Mouse (Mus musculus) cerebellum, adult 11-12 months (tissue): ENCODE data around the gene Ap1s3.
A peak's percentile ranks its signal among the peaks of the same experiment; 100 is the strongest.

Experiments used
- DNase-seq: peaks from one replicate; pipeline ENCODE4 v3.0.0; 2022

The Ap1s3 gene

DNA sequence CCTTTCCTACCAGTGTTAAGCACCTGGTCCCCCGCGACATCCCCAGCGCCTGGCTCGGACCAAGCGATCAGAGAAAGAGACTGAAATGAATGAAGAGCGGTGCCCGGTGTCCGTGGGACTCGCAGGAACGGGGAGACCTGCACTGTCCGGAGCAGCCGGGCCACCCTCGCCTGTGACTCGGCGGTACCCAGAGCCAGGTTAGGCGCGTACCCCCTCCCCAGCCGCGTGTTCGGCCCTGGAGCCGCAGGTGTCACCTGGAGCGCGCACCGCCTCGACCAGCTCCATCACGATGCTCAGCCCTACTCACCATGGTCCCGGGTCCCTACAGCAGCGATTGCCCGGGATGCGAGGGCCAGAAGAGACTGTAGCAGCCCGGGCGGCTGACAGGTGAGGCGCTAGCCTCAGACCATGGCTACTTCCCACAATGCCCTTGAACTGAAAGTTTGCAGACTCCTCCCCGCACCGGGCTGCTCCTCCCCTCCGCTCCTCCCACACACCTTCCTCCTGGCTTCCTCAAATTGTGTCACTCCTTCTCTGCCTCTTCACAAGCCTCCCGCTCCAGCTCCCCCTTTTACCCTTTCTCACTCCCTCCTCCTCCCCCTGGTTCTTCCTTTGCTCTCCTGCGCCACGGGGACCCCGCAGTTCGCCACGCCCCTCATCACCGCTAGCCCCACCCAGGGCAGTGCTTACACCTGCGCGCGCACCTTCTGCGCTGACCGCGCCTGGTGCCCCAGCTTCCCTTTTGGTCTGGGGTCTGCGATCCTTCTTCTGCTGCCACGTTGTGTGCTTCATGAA, at the start of gene Ap1s3:
Gene Ap1s3 (minus strand): TSS at position 430 of the 795 bp plus-strand sequence.
- peak; percentile 62 for DNase-seq

- no peak for DNase-seq
Observed at GRCm38 (mm10) chr1:79714152-79714923, 42.6 kb upstream of the Ap1s3 start.

- DNase-seq, result no peak
Observed at GRCm38 (mm10) chr1:79713081-79713480, 41.3 kb upstream of the Ap1s3 start.

DNA sequence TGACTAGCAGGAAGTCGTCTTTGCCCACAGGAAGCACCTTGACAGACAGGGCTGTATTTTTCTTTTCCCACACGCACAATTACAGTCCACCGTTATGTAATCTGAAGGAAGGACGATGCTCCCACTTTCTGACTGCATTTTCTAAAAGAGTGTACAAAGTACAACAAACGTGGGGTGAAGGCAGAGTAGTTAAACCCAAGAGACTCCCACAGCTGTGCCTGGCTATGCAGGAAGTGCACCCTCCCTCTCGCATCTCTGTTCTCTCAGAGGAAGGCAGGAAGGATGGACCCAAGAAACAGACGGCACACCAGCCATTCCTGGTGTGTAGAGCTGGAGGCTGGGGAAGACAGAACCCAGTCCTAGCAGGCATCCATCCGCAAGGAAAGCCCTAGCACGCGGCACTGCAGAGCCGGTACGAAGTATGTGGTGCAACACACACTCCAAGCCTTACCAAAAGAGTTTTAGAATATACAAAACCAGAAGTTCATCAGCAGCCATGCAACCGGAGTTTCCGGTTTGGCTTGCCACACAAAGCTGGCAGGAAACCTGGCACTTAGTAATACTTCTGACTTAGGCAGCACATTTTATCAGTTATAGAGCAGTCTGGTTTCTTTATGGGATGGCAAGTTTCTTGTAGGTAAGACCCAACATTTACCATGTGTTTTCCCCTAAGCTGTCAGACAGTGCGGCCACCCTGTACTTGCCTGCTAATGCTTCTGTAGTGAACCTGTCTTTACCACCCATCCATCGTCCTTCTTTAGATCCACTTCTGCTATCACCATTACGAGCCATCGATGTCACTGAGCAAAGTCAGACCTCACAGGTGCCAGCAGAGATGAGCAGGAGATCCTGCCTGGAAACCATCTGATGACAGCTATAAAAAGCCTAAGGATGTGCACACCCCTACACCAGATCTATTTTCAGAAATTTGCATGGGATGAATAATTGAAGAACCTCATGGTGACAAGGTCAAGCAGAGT, 39.7 kb upstream of the Ap1s3 start:
- DNase-seq, result no peak

DNA sequence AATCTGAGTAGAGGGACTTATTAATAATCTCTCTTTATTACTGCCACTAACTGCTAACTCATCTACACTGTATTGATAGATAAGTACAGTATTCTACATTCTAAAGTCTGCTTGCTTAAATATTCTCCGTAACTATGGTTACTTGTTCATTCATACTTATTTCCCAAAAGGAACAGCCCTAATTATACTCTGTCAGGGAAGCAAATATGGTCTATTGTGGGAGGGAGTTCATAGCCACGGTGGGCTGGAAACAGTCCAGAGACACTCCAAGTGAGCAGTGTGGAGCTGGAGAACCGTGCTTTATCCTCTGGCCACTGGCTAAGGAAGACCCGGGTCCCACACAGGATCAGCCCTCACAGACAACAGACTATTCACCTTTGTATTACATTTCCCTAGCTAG, 38.9 kb upstream of the Ap1s3 start:
- no peak for DNase-seq

GRCm38 (mm10) chr1:79710216-79710615, 38.4 kb upstream of the Ap1s3 start:
- no peak for DNase-seq

GRCm38 (mm10) chr1:79707383-79707782, 35.6 kb upstream of the Ap1s3 start:
- DNase-seq, result no peak

- no peak for DNase-seq
Observed at GRCm38 (mm10) chr1:79706707-79707106, 34.9 kb upstream of the Ap1s3 start.

DNA sequence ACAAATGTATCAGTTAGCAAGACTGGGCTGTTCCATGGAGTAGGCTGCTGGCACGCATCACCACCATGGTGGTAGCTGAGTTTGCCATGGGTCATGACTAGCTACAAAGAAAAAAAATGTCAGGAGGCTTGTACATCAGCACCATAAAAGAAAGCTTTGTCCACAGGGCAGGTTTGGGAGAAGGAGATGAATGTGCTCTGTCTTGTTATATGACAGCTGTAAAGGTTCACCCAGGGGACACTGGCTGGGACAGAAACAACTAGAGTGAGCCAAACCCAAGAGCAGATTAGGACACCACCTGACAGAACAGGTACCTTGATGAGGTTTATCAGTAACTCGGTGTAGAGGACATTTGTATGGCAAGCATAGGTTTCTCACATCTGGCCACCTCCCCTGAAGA, 32.9 kb upstream of the Ap1s3 start:
- no peak for DNase-seq

DNA sequence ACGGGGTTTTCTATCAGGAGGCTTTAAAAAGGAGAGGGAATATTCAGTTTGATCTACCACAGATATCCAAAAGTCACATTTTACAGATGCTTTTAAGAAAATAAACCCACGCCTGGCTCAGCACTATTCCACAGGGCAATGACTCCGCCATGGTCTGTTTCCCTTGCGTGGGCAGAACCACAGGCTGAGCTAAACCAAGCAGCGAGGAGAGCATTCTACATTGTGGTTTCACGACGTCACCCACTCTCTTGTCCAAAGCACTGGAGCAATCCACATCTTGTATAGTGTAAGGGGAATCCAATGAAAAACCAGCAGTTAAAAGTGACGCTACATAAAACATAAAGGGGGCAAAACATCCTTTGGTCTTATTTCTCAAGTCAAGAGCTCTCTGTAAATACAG, 31.7 kb upstream of the Ap1s3 start:
- DNase-seq, result no peak

GRCm38 (mm10) chr1:79698506-79698905, 26.7 kb upstream of the Ap1s3 start:
- no peak for DNase-seq

DNA sequence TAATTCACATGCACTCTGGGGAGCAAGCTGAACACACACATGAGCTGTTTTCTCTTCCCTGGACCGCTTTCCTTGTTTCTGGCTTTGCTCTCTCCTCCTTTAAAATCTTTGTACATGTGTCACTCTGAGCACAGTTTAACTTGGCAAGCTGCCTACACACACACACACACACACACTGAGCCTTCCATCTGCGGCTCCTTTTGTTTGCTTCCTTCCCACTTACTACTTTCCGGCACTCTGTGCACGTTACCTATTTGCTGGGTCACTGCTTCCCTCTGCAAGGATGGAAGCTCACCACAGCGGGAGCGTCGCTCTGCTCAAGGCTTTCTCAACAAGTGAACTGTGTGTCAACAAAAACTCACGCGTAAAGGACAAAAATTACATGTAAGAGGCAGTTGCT, 25.6 kb upstream of the Ap1s3 start:
- no peak for DNase-seq

- no peak for DNase-seq
Observed at GRCm38 (mm10) chr1:79696933-79697332, 25.2 kb upstream of the Ap1s3 start.

DNA sequence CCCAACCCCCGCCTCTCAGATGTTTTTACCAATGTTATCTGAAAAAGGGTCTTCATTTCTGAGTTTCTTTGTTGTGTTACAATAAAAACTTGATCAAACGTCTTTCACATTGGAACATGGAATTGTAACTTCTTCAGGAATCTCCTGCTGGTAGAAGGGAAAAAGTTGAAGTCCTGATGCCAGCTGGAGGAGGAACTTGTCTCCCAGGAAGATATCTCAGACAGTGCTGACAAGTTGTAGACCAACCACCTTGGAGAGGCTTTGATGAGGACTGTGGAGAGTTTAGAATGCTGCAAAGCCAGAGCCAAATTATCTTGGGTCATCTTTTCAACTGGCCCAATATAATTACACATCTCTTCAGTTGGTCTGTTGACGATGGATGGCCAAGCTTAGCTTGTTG, 20.7 kb upstream of the Ap1s3 start:
- DNase-seq, result no peak

- DNase-seq, result no peak
Observed at GRCm38 (mm10) chr1:79687254-79687653, 15.5 kb upstream of the Ap1s3 start.

GRCm38 (mm10) chr1:79684027-79684426, 12.3 kb upstream of the Ap1s3 start:
- no peak for DNase-seq

DNA sequence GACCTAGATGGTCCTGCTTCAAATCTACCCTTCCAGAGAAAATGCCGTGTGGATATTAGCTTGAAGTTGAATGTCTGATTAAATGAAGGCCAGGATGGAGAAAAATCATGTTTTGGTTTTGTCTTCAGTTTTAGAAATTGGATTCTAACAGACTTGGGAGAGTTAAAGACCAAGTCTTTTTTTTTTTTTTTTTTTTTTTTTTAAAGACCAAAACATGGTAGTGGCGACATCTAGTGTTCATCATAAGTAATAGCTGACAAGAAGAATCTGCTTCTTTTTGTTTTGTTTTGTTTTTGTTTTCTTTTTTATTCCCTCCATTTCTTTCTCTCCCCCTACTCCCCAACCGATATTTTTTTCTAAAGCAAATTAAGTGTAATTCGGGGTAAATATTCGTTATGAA, 11.2 kb upstream of the Ap1s3 start:
- DNase-seq, result no peak

DNA sequence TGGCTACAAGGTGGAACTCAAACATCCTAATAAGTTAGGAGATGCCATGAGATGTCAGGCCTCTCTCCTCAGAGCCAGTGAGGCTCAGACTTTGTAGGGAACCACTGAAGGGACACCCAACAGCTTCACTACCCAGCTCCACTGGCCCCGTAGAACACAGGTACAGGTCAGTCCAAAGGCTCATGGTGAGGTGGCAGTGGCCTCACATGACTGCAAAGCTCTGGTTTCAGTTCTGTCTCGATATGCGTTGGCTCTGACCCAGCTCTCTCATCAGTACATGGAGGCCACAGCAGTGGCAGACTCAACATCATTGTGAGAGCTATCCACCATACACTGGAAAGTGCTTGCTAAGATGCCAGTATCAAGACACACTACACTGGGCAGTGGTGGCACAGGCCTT, 9.0 kb upstream of the Ap1s3 start:
- no peak for DNase-seq

DNA sequence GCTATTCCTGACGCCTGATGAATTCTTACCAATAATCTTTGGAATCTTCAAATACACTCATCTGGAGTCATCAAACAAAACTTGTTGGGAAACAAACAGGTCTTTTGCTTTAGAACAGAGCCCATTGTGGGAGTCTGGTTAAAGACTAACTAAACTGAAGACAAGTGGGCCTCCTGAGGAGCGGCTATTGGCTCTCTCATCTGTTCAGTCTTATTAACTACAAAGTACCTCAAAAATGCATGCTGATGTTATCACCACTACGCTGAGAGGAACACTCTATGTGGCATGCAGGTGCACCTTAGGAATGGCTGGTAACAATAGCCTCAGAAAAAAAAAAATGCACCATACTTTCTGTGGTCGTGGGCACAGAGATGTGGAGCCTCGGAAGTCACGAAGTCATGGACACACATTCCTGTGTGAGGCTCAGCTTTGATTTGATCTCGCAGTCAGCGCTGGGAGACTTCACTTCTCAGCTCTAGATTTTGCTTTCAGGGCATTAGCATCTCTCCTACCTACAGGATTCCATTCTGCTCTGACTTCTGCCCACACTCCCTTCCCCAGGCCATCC, 6.4 kb upstream of the Ap1s3 start:
- no peak for DNase-seq

GRCm38 (mm10) chr1:79675716-79676115, 3.9 kb upstream of the Ap1s3 start:
- no peak for DNase-seq

GRCm38 (mm10) chr1:79671196-79671542, 603 bp downstream of the Ap1s3 start:
- no peak for DNase-seq

- DNase-seq, result no peak
Observed at GRCm38 (mm10) chr1:79669419-79669974, 2.3 kb downstream of the Ap1s3 start.

GRCm38 (mm10) chr1:79664911-79665310, 6.9 kb downstream of the Ap1s3 start:
- no peak for DNase-seq
